In the genomic region with DNA sequence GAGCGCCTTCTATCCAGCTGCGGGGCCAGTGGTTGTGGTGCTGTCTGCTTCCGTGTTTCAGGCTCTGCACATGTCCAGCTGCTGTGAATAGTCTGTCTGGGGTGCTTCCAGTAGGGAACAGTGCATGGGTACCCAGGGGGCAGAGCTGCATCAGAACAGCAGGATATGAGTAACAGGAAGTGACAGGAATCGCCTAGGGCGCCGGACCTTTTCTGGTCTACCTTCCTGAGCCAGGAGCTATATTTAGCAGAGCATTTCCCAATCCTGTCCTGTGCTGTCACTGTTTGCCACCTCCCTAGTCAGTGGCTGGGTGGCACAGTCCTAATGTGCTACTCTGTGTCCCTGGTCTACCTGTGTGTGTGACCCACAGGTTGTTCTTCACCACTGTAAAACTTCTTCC, we compare ENCODE assay signal across 8 mouse cellular contexts. TPM values are rescaled to one million over a fixed set of nuclear protein-coding genes. Genes with fewer than 3 reads are reported as not detected.
DNase-seq lines count a peak whose midpoint lies in the region; ATAC-seq and TF ChIP-seq lines count a peak whose summit lies in the region.

No protein-coding gene starts in this region.

- peak overlapping the region; percentile 50; the same call in 1 of the 2 replicates for H3K27ac ChIP-seq in kidney, postnatal 0 days
- H3K27ac ChIP-seq in left cerebral cortex, adult 2 months = no peak overlapping the region

- H3K4me2 ChIP-seq in kidney, postnatal 0 days (ENCODE audit: low read length) = no peak overlapping the region

- ATAC-seq in kidney, postnatal 0 days (replicated peaks; ENCODE audit: low FRiP score, low read depth) = no peak; the same call in 1 of the 2 replicates

- no peaks in the 10 kb centered on the region for H3K27me3 ChIP-seq in kidney, postnatal 0 days (ENCODE audit: insufficient read depth, low read length)

- TF ChIP-seq POLR2A in lung, adult 2 months (IDR thresholded peaks at IDR 0.05; ENCODE audit: borderline replicate concordance, extremely low read depth, low read depth, low read length) = no peak

- H3K4me3 ChIP-seq in lung, adult 2 months (replicated peaks; ENCODE audit: extremely low read depth, low read depth, low read length) = no peak overlapping the region
- H3K4me3 ChIP-seq in kidney, postnatal 0 days (replicated peaks; ENCODE audit: low read depth, low read length) = no peak overlapping the region
- no peak overlapping the region for H3K4me3 ChIP-seq in left cerebral cortex, adult 2 months

- intact Hi-C loops in left cerebral cortex, adult 2 months (cut with DNase I) = no loop called here

- no peak overlapping the region for H3K9ac ChIP-seq in kidney, postnatal 0 days (ENCODE audit: low read depth, low read length)

- WGBS in lung, adult 2 months = 24% methylated on average over 6 of the region's 6 CpGs
- WGBS in kidney, postnatal 0 days = 73% methylated on average over 6 of the region's 6 CpGs

- peak; percentile 54 to 71 for DNase-seq in lung, adult 18-20 months
- no peak for DNase-seq in lung, adult 2 months
- peak; percentile 79 to 82 for DNase-seq in heart, adult 9 months (ENCODE audit: low spot score in 2 of 2)
- DNase-seq in kidney, postnatal 0 days (ENCODE audit: low spot score) = peak; percentile 49
- DNase-seq in naive thymus-derived CD4-positive, alpha-beta T cell, adult 2 months (ENCODE audit: low read depth) = peak; percentile 35
- DNase-seq in spleen, adult 18-20 months = no peak
- no peak for DNase-seq in left cerebral cortex, adult 8-10 months (ENCODE audit: low spot score in 2 of 2)
- no peak for DNase-seq in left cerebral cortex, adult 2 months (ENCODE audit: extremely low spot score in 1 of 2, low spot score in 2 of 2)

- H3K4me1 ChIP-seq in lung, adult 2 months (ENCODE audit: control insufficient read depth, insufficient read depth, low read length) = peaks cover 8% of the 10 kb centered on the region; the same call in 1 of the 2 replicates
- H3K4me1 ChIP-seq in kidney, postnatal 0 days (replicated peaks; ENCODE audit: insufficient read depth, low read length) = no peaks in the 10 kb centered on the region

- H3K9me3 ChIP-seq in kidney, postnatal 0 days (replicated peaks; ENCODE audit: low read length) = no peaks in the 10 kb centered on the region

- H3K36me3 ChIP-seq in kidney, postnatal 0 days (ENCODE audit: insufficient read depth, low read length) = no peaks in the 10 kb centered on the region

- TF ChIP-seq CTCF in lung, adult 2 months (IDR thresholded peaks at IDR 0.05; ENCODE audit: insufficient read depth, low read length) = no peak
- no peak for TF ChIP-seq CTCF in kidney, postnatal 0 days (IDR thresholded peaks at IDR 0.05; ENCODE audit: low read depth)
- no peak for TF ChIP-seq CTCF in left cerebral cortex, adult 2 months (IDR thresholded peaks at IDR 0.05)

RNA-seq across cellular contexts. Expression of a gene that starts 47.9 kb away (rescaled TPM):
- 28.5 and 36.9 TPM in 2 replicates for polyA plus RNA-seq in lung, adult 2 months (2012; rRNA removed)
- 19.3 and 19.8 TPM in 2 replicates for polyA plus RNA-seq in kidney, postnatal 0 days (2015; fragmentation: Nextera tagmentation; extraction: Ambion mirVana)
- 10 to 100 TPM; 83.1 to 97.4 (median 89.4) TPM for total RNA-seq in left cerebral cortex, adult 8-10 months (2022)
- total RNA-seq in left cerebral cortex, adult 2 months (2021) = 100 to 1,000 TPM in 1 of 2 experiments, 10 to 100 TPM in 1; 95.3 to 106 TPM

Comparison
In these comparisons a context has a peak if more than half of its experiments do, and no peak if none do; other contexts are left out.
1. DNase-seq: peak in lung, adult 18-20 months (2 of 2), heart, adult 9 months (2 of 2), kidney, postnatal 0 days (single experiment) and naive thymus-derived CD4-positive, alpha-beta T cell, adult 2 months (single experiment); none in lung, adult 2 months (single experiment), spleen, adult 18-20 months (0 of 2), left cerebral cortex, adult 8-10 months (0 of 2) and left cerebral cortex, adult 2 months (0 of 2).